Mouse (Mus musculus) CH12.LX (cell line): ENCODE results near the gene Gm10961. TPM values are rescaled to one million over a fixed set of nuclear protein-coding genes. Genes with fewer than 3 reads are reported as not detected.

ENCODE experiments used
- DNase-seq: peaks from one replicate; pipeline ENCODE4 v3.0.0-alpha.2; 2013; ENCODE audit errors: extremely low read depth
- H3K27ac ChIP-seq: 2 replicates; pipeline ENCODE4 v1.5.1; 2012; ENCODE audit warnings: low read depth, mild to moderate bottlenecking, control low read depth, moderate library complexity; ENCODE audit not compliant: insufficient read depth
- H3K27me3 ChIP-seq: replicated peaks from 2 replicates; pipeline ENCODE3; 2012; ENCODE audit warnings: inconsistent platforms
- H3K36me3 ChIP-seq, 2 experiments: replicated peaks in 1 of 2; 2 replicates each; pipeline versions ENCODE3 to v1.6.1; 2012; ENCODE audit warnings: inconsistent platforms in 1 of 2, low read length in 1 of 2, mild to moderate bottlenecking in 1 of 2, mixed read lengths in 1 of 2, moderate library complexity in 1 of 2; ENCODE audit not compliant: control insufficient read depth in 1 of 2, insufficient read depth in 1 of 2
- H3K4me1 ChIP-seq, 2 experiments: 2 replicates each; pipeline ENCODE4 v1.6.1; 2012; ENCODE audit warnings: inconsistent platforms in 1 of 2, moderate library complexity in 1 of 2; ENCODE audit not compliant: insufficient read depth in 2 of 2, control insufficient read depth in 1 of 2
- H3K4me2 ChIP-seq: 2 replicates; pipeline ENCODE4 v1.6.1; 2012; ENCODE audit warnings: low read depth, mild to moderate bottlenecking, control low read depth; ENCODE audit not compliant: poor library complexity, insufficient read depth, severe bottlenecking
- H3K4me3 ChIP-seq, 3 experiments: fragments of 150-350 bp in 1 of 3; sonication (generic) in 1 of 3; replicated peaks in 1 of 3; 2 replicates each; pipeline versions ENCODE3 to v1.5.1; 2011 to 2012; ENCODE audit warnings: low read depth in 2 of 3, low read length in 2 of 3, mild to moderate bottlenecking in 2 of 3, moderate library complexity in 2 of 3, control low read depth in 1 of 3, improper control_type of control experiment in 1 of 3, inconsistent platforms in 1 of 3, mixed read lengths in 1 of 3; ENCODE audit not compliant: poor library complexity in 1 of 3
- H3K79me2 ChIP-seq: replicated peaks from 2 replicates; pipeline ENCODE4 v1.6.1; 2012; ENCODE audit warnings: mild to moderate bottlenecking, moderate library complexity; ENCODE audit not compliant: control insufficient read depth, poor library complexity, insufficient read depth, severe bottlenecking; ENCODE audit errors: extremely low read depth
- H3K9ac ChIP-seq: 2 replicates; pipeline ENCODE4 v1.6.1; 2012; ENCODE audit warnings: low read depth, mild to moderate bottlenecking, control low read depth, moderate library complexity; ENCODE audit not compliant: insufficient read depth
- H3K9me3 ChIP-seq: replicated peaks from 2 replicates; pipeline ENCODE3; 2012; ENCODE audit warnings: low read length, inconsistent platforms, mixed read lengths
- CTCF ChIP-seq, 2 experiments: IDR thresholded peaks in 1 of 2; conservative IDR thresholded peaks in 1 of 2; 2 replicates each; pipeline ENCODE4 v1.5.1; 2011 to 2012; ENCODE audit warnings: low read depth in 2 of 2, low read length in 2 of 2, improper control_type of control experiment in 1 of 2, inconsistent platforms in 1 of 2, mild to moderate bottlenecking in 1 of 2, moderate library complexity in 1 of 2
- GABPA ChIP-seq: IDR thresholded peaks from 2 replicates; pipeline ENCODE4 v1.6.1; 2012; ENCODE audit warnings: low read depth, low read length, improper control_type of control experiment, inconsistent platforms; ENCODE audit not compliant: insufficient replicate concordance
- HCFC1 ChIP-seq: IDR thresholded peaks from 2 replicates; pipeline ENCODE4 v1.6.1; 2012; ENCODE audit warnings: low read depth, mild to moderate bottlenecking, inconsistent platforms, low read length, improper control_type of control experiment
- MAX ChIP-seq: IDR thresholded peaks from 2 replicates; pipeline ENCODE4 v1.6.1; 2011; ENCODE audit warnings: low read length, improper control_type of control experiment
- MEF2A ChIP-seq: IDR thresholded peaks from 2 replicates; pipeline ENCODE4 v1.6.1; 2014; ENCODE audit warnings: low read depth, mild to moderate bottlenecking, inconsistent platforms, low read length, improper control_type of control experiment, borderline replicate concordance
- MYC ChIP-seq: IDR thresholded peaks from 2 replicates; pipeline ENCODE4 v1.6.1; 2011; ENCODE audit warnings: low read depth, mild to moderate bottlenecking, improper control_type of control experiment, low read length
- RAD21 ChIP-seq: IDR thresholded peaks from 2 replicates; pipeline ENCODE4 v1.6.1; 2011; ENCODE audit warnings: low read depth, mild to moderate bottlenecking, low read length, improper control_type of control experiment, moderate library complexity
- SMC3 ChIP-seq: IDR thresholded peaks from 2 replicates; pipeline ENCODE4 v1.6.1; 2011; ENCODE audit warnings: low read depth, low read length, improper control_type of control experiment
- USF1 ChIP-seq: IDR thresholded peaks from 2 replicates; pipeline ENCODE4 v1.6.1; 2014; ENCODE audit warnings: low read depth, mild to moderate bottlenecking, inconsistent platforms, low read length, improper control_type of control experiment
- ZMIZ1 ChIP-seq: IDR thresholded peaks from 2 replicates; pipeline ENCODE4 v1.6.1; 2012; ENCODE audit warnings: low read depth, mild to moderate bottlenecking, inconsistent platforms, low read length, improper control_type of control experiment
- dilution Hi-C: fragments of 300-500 bp; cut with MboI; formaldehyde crosslinking; loops from 2 replicates; pipeline ENCODE4 v1.14.3; 2020; ENCODE audit warnings: low sequenced_read_pairs; ENCODE audit not compliant: extremely low pct_unique_long_range_greater_than_20kb, extremely low pct_ligation_motif_present
- in situ Hi-C: fragments of 300-500 bp; cut with MboI; formaldehyde crosslinking; loops from 3 replicates; pipeline ENCODE4 v1.14.3; 2019; ENCODE audit warnings: low sequenced_read_pairs, low pct_ligation_motif_present, low pct_unique_long_range_greater_than_20kb, mixed read lengths
- polyA plus RNA-seq: library from polyadenylated mRNA; unstranded; fragments of >175 nt; gene quantifications from 2 replicates; pipeline ENCODE4 v1.2.1, GENCODE M21; 2012; ENCODE audit warnings: low read depth; ENCODE audit not compliant: insufficient read length
- total RNA-seq, 2 experiments: library from RNA; depleted of rRNA; stranded (reverse); fragments of 300-350 nt in 1 of 2; fragments of >200 nt in 1 of 2; gene quantifications; 2 replicates each; pipeline ENCODE4 v1.2.3; 2012 to 2014

Gene Gm10961
- total and polyA plus RNA-seq, 3 experiments, result not detected

DNA sequence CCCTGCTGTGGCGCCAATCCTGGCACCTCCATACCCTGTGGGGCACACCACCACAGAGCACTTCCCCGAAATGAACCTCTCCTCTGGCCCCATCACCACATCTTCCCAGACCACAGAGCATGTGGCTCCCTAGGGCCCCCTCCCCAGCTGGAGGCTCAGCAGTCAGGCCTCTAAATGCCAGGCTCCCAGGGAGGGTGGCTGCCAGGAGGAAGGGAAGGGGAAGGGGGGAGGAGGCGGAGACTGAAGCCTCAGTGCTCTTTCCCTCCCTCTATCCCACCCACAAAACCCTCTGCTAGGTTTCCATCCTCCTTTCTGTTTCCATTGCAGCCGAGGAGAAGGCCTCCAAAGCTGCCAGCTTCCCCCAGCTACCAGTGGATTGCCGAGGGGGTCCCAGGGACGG is 31.0 kb upstream of the Gm10961 start:
- Histone ChIP-seq H3K79me2 (no peaks in the 10 kb centered on the region), H3K27me3 (peaks cover 4% of the 10 kb centered on the region), H3K4me2 (no peak overlapping the region)

DNA sequence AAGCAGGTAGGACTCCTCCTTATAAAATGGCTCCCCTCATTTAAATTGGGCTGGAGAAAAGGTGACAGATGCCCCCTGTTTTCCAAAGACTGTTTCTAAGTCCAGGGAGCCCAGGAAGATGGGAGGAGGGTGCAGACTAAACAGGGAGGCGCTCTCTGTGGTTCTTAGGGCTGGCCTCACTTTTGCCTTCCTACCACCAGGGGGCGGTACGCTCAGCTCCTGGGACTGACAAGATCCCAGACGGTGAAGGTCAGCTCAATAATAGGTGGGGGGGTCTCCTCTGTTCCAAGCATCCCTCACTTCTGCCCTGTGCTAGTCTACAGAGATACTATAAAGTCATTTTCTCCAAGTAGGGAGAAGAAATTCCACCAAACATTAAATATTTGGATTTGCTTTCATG is 25.8 kb upstream of the Gm10961 start:
- peak; percentile 49 for DNase-seq
- H3K27me3 ChIP-seq, result peaks cover 4% of the 10 kb centered on the region

More for the DNA sequence above, 31.0 kb upstream of the Gm10961 start:
- no peak overlapping the region for H3K4me3 ChIP-seq
- no peaks in the 10 kb centered on the region for H3K36me3 ChIP-seq
- peaks cover 17% of the 10 kb centered on the region for H3K9me3 ChIP-seq
- no peak overlapping the region for H3K9ac ChIP-seq
- DNase-seq, result no peak
- no peak for TF ChIP-seq USF1
- TF ChIP-seq MAX, result no peak
- TF ChIP-seq ZMIZ1, result no peak
- in situ Hi-C loops, result no loop called here
- H3K27ac ChIP-seq, result no peak overlapping the region
- dilution Hi-C loops, result no loop called here
- peaks cover 5 to 13% of the 10 kb centered on the region in 2 experiments; a peak in 2 of 4 replicates for H3K4me1 ChIP-seq

GRCm38 (mm10) chr3:107607221-107607620 is 23.9 kb upstream of the Gm10961 start:
- H3K79me2 ChIP-seq, result no peaks in the 10 kb centered on the region
- no peak overlapping the region for H3K4me2 ChIP-seq
- dilution Hi-C loops, result no loop called here
- TF ChIP-seq MEF2A, result no peak
- H3K4me1 ChIP-seq, result peaks cover 49 to 68% of the 10 kb centered on the region in 2 experiments
- in situ Hi-C loops, result no loop called here
- peak overlapping the region in 1 of 3 experiments; percentile 7 for H3K4me3 ChIP-seq
- no peak overlapping the region for H3K27ac ChIP-seq
- peaks cover 2 to 6% of the 10 kb centered on the region in 2 experiments for H3K36me3 ChIP-seq
- DNase-seq, result no peak
- no peak overlapping the region for H3K9ac ChIP-seq
- no peaks in the 10 kb centered on the region for H3K27me3 ChIP-seq
- H3K9me3 ChIP-seq, result no peaks in the 10 kb centered on the region

More for the DNA sequence above, 25.8 kb upstream of the Gm10961 start:
- in situ Hi-C loops (no loop called here), dilution Hi-C loops (no loop called here)
- Histone ChIP-seq H3K36me3 (no peaks in the 10 kb centered on the region), H3K9me3 (no peaks in the 10 kb centered on the region), H3K27ac (no peak overlapping the region), H3K4me2 (no peak overlapping the region), H3K9ac (no peak overlapping the region), H3K79me2 (no peaks in the 10 kb centered on the region), H3K4me3 (no peak overlapping the region), H3K4me1 (peaks cover 36 to 49% of the 10 kb centered on the region in 2 experiments)
- TF ChIP-seq GABPA (no peak), SMC3 (peak; percentile 75), CTCF (conservative IDR thresholded peaks at IDR 0.05 in 1 of 2, IDR thresholded peaks at IDR 0.05 in 1 of 2; ENCODE audit: low read depth in 2 of 2, low read length in 2 of 2) (peak; percentile 46 to 76; a peak in 3 of 4 replicates), RAD21 (peak; percentile 39), HCFC1 (no peak), MYC (no peak)
